Mouse (Mus musculus) left cerebral cortex, postnatal 10 days (tissue): ENCODE measurements at regions not wholly inside any gene's neighbourhood (a gene's known extent, or its start where the extent isn't known, plus 50 kb on each side); places are given as distances from the start of the nearest gene placed in this dataset.
"Not testable (repeated sequence)": the region's sequence is repeated elsewhere in the genome, so short reads cannot be mapped to it uniquely, and the experiment has no call there.

ENCODE experiments used
- DNase-seq, 2 experiments: peaks; one replicate each; pipeline ENCODE4 v3.0.0; 2021 to 2022; ENCODE audit warnings: low spot score in 2 of 2, mixed read lengths in 1 of 2; ENCODE audit errors: extremely low spot score in 1 of 2
- intact Hi-C: fragments of 180-260 bp; cut with DNase I; formaldehyde crosslinking; loops from one replicate; pipeline ENCODE4 v1.15.1; 2025

DNA sequence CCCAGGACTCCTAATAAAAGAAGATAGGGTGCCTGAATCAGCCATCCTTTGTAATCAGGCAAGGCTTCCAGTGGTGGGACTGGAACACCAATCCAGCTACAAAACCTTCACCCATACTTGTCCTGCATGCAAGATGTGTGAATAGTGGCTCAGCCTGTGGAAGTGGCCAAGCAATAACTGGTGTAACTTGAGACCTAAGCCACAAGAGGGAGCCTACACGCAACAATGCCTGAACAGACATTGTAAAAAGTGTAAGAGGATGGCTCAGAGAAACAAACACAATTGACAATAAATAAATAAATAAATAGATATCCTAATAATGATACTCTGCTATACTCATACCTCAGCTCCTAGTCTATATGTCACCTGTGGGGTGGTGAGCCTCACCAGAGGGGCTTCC, 781.5 kb upstream of the Cdh20 start:
- peak in 1 of 2 experiments; percentile 2 for DNase-seq
- intact Hi-C loops, result no loop called here

GRCm38 (mm10) chr1:104002906-104003305, 765.4 kb upstream of the Cdh20 start:
- intact Hi-C loops, DNase-seq: not testable (repeated sequence)

GRCm38 (mm10) chr1:104029670-104030069, 738.7 kb upstream of the Cdh20 start:
- no peak for DNase-seq
- intact Hi-C loops, result no loop called here

- no peak for DNase-seq
- intact Hi-C loops, result no loop called here
Measured at GRCm38 (mm10) chr1:104048440-104048839, 719.9 kb upstream of the Cdh20 start.

- DNase-seq, result peak in 1 of 2 experiments; percentile 0
Measured at GRCm38 (mm10) chr1:104049169-104049948, 719.0 kb upstream of the Cdh20 start.

More at GRCm38 (mm10) chr1:104049169-104049948, 719.0 kb upstream of the Cdh20 start:
- intact Hi-C loops, result no loop called here
